Mouse (Mus musculus) liver, embryonic 11.5 days (tissue): Measurements from ENCODE around the gene Tnnt1. TPM values are rescaled to one million over a fixed set of nuclear protein-coding genes. Genes with fewer than 3 reads are reported as not detected.

Source experiments
- ATAC-seq: fragments of 200-750 bp; cut with Nextera tagmentation; replicated peaks from 2 replicates; pipeline ENCODE4 v1.8.0; 2017; ENCODE audit warnings: moderate number of reproducible peaks, mild to moderate bottlenecking, moderate TSS enrichment, moderate library complexity; ENCODE audit not compliant: low FRiP score
- DNase-seq: peaks from one replicate; pipeline ENCODE4 v3.0.0-alpha.2; 2017; ENCODE audit warnings: low spot score
- H3K27ac ChIP-seq: fragments of 300-500 bp; sonication (generic); 2 replicates; pipeline ENCODE4 v1.5.1; 2014; ENCODE audit warnings: mild to moderate bottlenecking, low read depth, low read length, control low read depth
- H3K27me3 ChIP-seq: fragments of 300-500 bp; sonication (generic); replicated peaks from 2 replicates; pipeline ENCODE4 v1.6.1; 2014; ENCODE audit warnings: low read length, mixed read lengths; ENCODE audit not compliant: control insufficient read depth, insufficient read depth
- H3K36me3 ChIP-seq: fragments of 300-500 bp; sonication (generic); 2 replicates; pipeline ENCODE4 v1.6.1; 2014; ENCODE audit warnings: mild to moderate bottlenecking, low read length, moderate library complexity, mixed read lengths; ENCODE audit not compliant: control insufficient read depth, insufficient read depth
- H3K4me1 ChIP-seq: fragments of 300-500 bp; sonication (generic); replicated peaks from 2 replicates; pipeline ENCODE4 v1.6.1; 2014; ENCODE audit warnings: low read length, mixed read lengths; ENCODE audit not compliant: control insufficient read depth, insufficient read depth
- H3K4me2 ChIP-seq: fragments of 300-500 bp; sonication (generic); 2 replicates; pipeline ENCODE4 v1.6.1; 2014; ENCODE audit warnings: mild to moderate bottlenecking, control low read depth, moderate library complexity
- H3K4me3 ChIP-seq: fragments of 300-500 bp; sonication (generic); 2 replicates; pipeline ENCODE4 v1.5.1; 2014; ENCODE audit warnings: low read depth, low read length, control low read depth
- H3K9ac ChIP-seq: fragments of 300-500 bp; sonication (generic); 2 replicates; pipeline ENCODE4 v1.6.1; 2014; ENCODE audit warnings: low read depth, low read length, control low read depth
- H3K9me3 ChIP-seq: fragments of 300-500 bp; sonication (generic); 2 replicates; pipeline ENCODE4 v1.6.1; 2016; ENCODE audit warnings: low read length, inconsistent platforms, mixed read lengths; ENCODE audit not compliant: control insufficient read depth
- WGBS: fragments of 180-500 bp; shearing (Covaris S2); extraction: QIAGEN DNeasy Blood & Tissue Kit; methylation state at CpG from one replicate; pipeline ENCODE4 v1.1.7; 2014; 5-methylcytosine and 5-hydroxymethylcytosine counted together
- polyA plus RNA-seq: library from polyadenylated mRNA; unstranded; fragments of >200 nt; fragmentation: Nextera tagmentation; extraction: Ambion mirVana; gene quantifications from 2 replicates; pipeline ENCODE4 v1.2.1, GENCODE M21; 2014

Tnnt1 gene
- polyA plus RNA-seq, 1 experiment from 2014 or later, result 27.7 TPM

GRCm38 (mm10) chr7:4503100-4503499, 13.1 kb downstream of the Tnnt1 start:
- Histone ChIP-seq H3K4me1 (peaks cover 40% of the 10 kb centered on the region), H3K4me2 (no peak overlapping the region), H3K9ac (no peak overlapping the region), H3K27me3 (no peaks in the 10 kb centered on the region), H3K9me3 (no peaks in the 10 kb centered on the region), H3K36me3 (no peaks in the 10 kb centered on the region), H3K27ac (peak overlapping the region; percentile 41; the same call in 1 of the 2 replicates), H3K4me3 (no peak overlapping the region)
- no peak for DNase-seq
- no peak for ATAC-seq
- WGBS, result 76% methylated on average over 4 of the region's 4 CpGs

GRCm38 (mm10) chr7:4502421-4503090, 13.6 kb downstream of the Tnnt1 start:
- ATAC-seq, result peak; percentile 16
- 5% methylated on average over 14 of the region's 14 CpGs for WGBS

GRCm38 (mm10) chr7:4501558-4502397, 14.4 kb downstream of the Tnnt1 start, which contains the start of gene Ppp1r12c:
Ppp1r12c (minus strand) TSS chr7:4501680.
- Histone ChIP-seq H3K4me1 (peaks cover 38% of the 10 kb centered on the region), H3K27me3 (no peaks in the 10 kb centered on the region), H3K36me3 (peaks cover 4% of the 10 kb centered on the region), H3K9ac (peak within 1 kb of the TSS; percentile 97), H3K4me3 (peak within 1 kb of the TSS; percentile 96), H3K27ac (peak within 1 kb of the TSS; percentile 88), H3K4me2 (peak within 1 kb of the TSS; percentile 88), H3K9me3 (no peaks in the 10 kb centered on the region)
- under 1% methylated on average over 59 of the region's 62 CpGs for WGBS
- ATAC-seq (peak; percentile 91), DNase-seq (peak; percentile 94)

More at GRCm38 (mm10) chr7:4502421-4503090, 13.6 kb downstream of the Tnnt1 start:
- Histone ChIP-seq H3K27me3 (no peaks in the 10 kb centered on the region), H3K9me3 (no peaks in the 10 kb centered on the region), H3K27ac (peak overlapping the region; percentile 88), H3K9ac (peak overlapping the region; percentile 97), H3K36me3 (0 out of 2 replicates have a peak, but pooled peaks cover 2% of the 10 kb centered on the region), H3K4me3 (peak overlapping the region; percentile 96), H3K4me2 (peak overlapping the region; percentile 88), H3K4me1 (peaks cover 40% of the 10 kb centered on the region)
- DNase-seq, result no peak

- H3K4me1 ChIP-seq, result peaks cover 38% of the 10 kb centered on the region
- H3K36me3 ChIP-seq, result peaks cover 12% of the 10 kb centered on the region
- peak overlapping the region; percentile 88 for H3K27ac ChIP-seq
- DNase-seq (peak; percentile 61), ATAC-seq (peak; percentile 37)
- peak overlapping the region; percentile 97 for H3K9ac ChIP-seq
- WGBS, result under 1% methylated on average over 41 of the region's 52 CpGs
- no peaks in the 10 kb centered on the region for H3K9me3 ChIP-seq
- H3K4me3 ChIP-seq, result peak overlapping the region; percentile 96
- H3K4me2 ChIP-seq, result peak overlapping the region; percentile 88
- H3K27me3 ChIP-seq, result no peaks in the 10 kb centered on the region
Measured at GRCm38 (mm10) chr7:4500892-4501471, 15.2 kb downstream of the Tnnt1 start.

- H3K9ac ChIP-seq, result no peak overlapping the region
- H3K4me3 ChIP-seq, result no peak overlapping the region
- H3K4me1 ChIP-seq, result peaks cover 31% of the 10 kb centered on the region
- ATAC-seq, result no peak
- peaks cover 22% of the 10 kb centered on the region for H3K36me3 ChIP-seq
- no peak overlapping the region for H3K27ac ChIP-seq
- peak overlapping the region; percentile 88 for H3K4me2 ChIP-seq
- 84% methylated on average over 4 of the region's 4 CpGs for WGBS
- H3K9me3 ChIP-seq, result no peaks in the 10 kb centered on the region
- no peak for DNase-seq
- H3K27me3 ChIP-seq, result no peaks in the 10 kb centered on the region
Measured at GRCm38 (mm10) chr7:4499034-4499433, 17.1 kb downstream of the Tnnt1 start.

- H3K9me3 ChIP-seq, result no peaks in the 10 kb centered on the region
- H3K9ac ChIP-seq, result no peak overlapping the region
- peaks cover 26% of the 10 kb centered on the region for H3K36me3 ChIP-seq
- H3K4me3 ChIP-seq, result no peak overlapping the region
- peaks cover 33% of the 10 kb centered on the region for H3K4me1 ChIP-seq
- no peak overlapping the region for H3K27ac ChIP-seq
- H3K27me3 ChIP-seq, result no peaks in the 10 kb centered on the region
- DNase-seq (no peak), ATAC-seq (no peak)
- WGBS, result 38% methylated on average over 9 of the region's 9 CpGs
- H3K4me2 ChIP-seq, result no peak overlapping the region; the same call in 1 of the 2 replicates
Measured at GRCm38 (mm10) chr7:4498251-4498650, 17.9 kb downstream of the Tnnt1 start.

GRCm38 (mm10) chr7:4497271-4497903, 18.8 kb downstream of the Tnnt1 start:
- peaks cover 36% of the 10 kb centered on the region for H3K4me1 ChIP-seq
- ATAC-seq, result no peak

GRCm38 (mm10) chr7:4496468-4496867, 19.7 kb downstream of the Tnnt1 start:
- Histone ChIP-seq H3K36me3 (peaks cover 32% of the 10 kb centered on the region), H3K27me3 (no peaks in the 10 kb centered on the region), H3K4me2 (no peak overlapping the region), H3K27ac (no peak overlapping the region), H3K9ac (no peak overlapping the region), H3K9me3 (no peaks in the 10 kb centered on the region), H3K4me3 (no peak overlapping the region), H3K4me1 (peaks cover 42% of the 10 kb centered on the region)
- DNase-seq (no peak), ATAC-seq (no peak)
- 94% methylated on average over 3 of the region's 3 CpGs for WGBS

More at GRCm38 (mm10) chr7:4497271-4497903, 18.8 kb downstream of the Tnnt1 start:
- no peak overlapping the region for H3K9ac ChIP-seq
- no peak overlapping the region for H3K27ac ChIP-seq
- peaks cover 26% of the 10 kb centered on the region for H3K36me3 ChIP-seq
- no peaks in the 10 kb centered on the region for H3K9me3 ChIP-seq
- no peak for DNase-seq
- H3K4me2 ChIP-seq, result no peak overlapping the region
- 87% methylated on average over 9 of the region's 9 CpGs for WGBS
- no peak overlapping the region for H3K4me3 ChIP-seq
- H3K27me3 ChIP-seq, result no peaks in the 10 kb centered on the region
